Mouse (Mus musculus): ENCODE measurements at regions not wholly inside any gene's neighbourhood (a gene's known extent, or its start where the extent isn't known, plus 50 kb on each side); places are given as distances from the start of the nearest gene placed in this dataset.

DNA sequence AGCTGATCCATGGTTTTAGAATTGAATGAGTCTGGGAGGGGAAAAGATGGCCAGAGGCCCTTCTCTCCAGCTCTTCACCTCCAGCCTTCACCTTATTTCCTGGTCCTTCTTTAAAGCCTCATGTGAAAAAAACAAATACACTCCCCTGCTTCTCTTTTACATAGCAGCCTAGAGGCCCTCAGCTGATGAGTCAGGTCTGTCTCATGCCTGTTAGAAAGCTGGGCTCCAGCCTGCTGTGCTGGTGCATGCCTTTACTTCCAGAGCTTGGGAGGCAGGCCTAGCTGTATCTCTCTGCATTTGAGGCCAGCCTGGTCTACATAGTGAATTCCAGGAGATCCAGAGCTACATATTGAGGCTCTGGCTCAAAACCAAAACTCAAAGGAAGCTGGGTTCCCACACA, 199.5 kb downstream of the 1700064H15Rik start:
- TF ChIP-seq POLR2A (IDR thresholded peaks at IDR 0.05; ENCODE audit: control insufficient read depth in 1 of 2, insufficient read depth in 1 of 2, low read depth in 1 of 2, low read length in 2 of 2, poor library complexity in 1 of 2) (no peak), POLR2AphosphoS5 (IDR thresholded peaks at IDR 0.05; ENCODE audit: borderline replicate concordance, low read depth, low read length) (no peak), ZNF384 (IDR thresholded peaks at IDR 0.05; ENCODE audit: low read depth, low read length) (no peak), ZMIZ1 (IDR thresholded peaks at IDR 0.05; ENCODE audit: low read depth, low read length) (no peak), USF1 (IDR thresholded peaks at IDR 0.05; ENCODE audit: low read depth, low read length) (no peak), JUND (IDR thresholded peaks at IDR 0.05; ENCODE audit: low read depth, low read length) (no peak), CHD1 (IDR thresholded peaks at IDR 0.05; ENCODE audit: low read depth, low read length) (no peak)
